Mouse (Mus musculus): ENCODE results near the gene Bcl7a. TPM values are rescaled to one million over a fixed set of nuclear protein-coding genes. Genes with fewer than 3 reads are reported as not detected.

Gene Bcl7a
- polyA plus RNA-seq, 1 experiment from 2014 or later: 56.7 TPM

- H3K4me2 ChIP-seq (ENCODE audit: low read depth): no peak overlapping the region
- H3K4me1 ChIP-seq (ENCODE audit: control insufficient read depth, insufficient read depth, low read length): no peaks in the 10 kb centered on the region; the same call in 1 of the 2 replicates
- WGBS: 88% methylated on average over 4 of the region's 4 CpGs
- H3K9me3 ChIP-seq (ENCODE audit: control insufficient read depth, low read length): no peaks in the 10 kb centered on the region
- DNase-seq (ENCODE audit: low spot score): no peak
- no peak overlapping the region for H3K27ac ChIP-seq (ENCODE audit: low read depth, low read length)
- H3K27me3 ChIP-seq (ENCODE audit: control insufficient read depth, insufficient read depth, low read length): no peaks in the 10 kb centered on the region
- H3K4me3 ChIP-seq (ENCODE audit: low read depth, low read length): no peak overlapping the region
- H3K36me3 ChIP-seq (ENCODE audit: control insufficient read depth, insufficient read depth, low read length): no peaks in the 10 kb centered on the region
- no peak overlapping the region for H3K9ac ChIP-seq (ENCODE audit: low read length)
- ATAC-seq (ENCODE audit: insufficient read depth, low FRiP score, low TSS enrichment): no peak
Measured at GRCm38 (mm10) chr5:123412193-123412592, 68.6 kb downstream of the Bcl7a start.

DNA sequence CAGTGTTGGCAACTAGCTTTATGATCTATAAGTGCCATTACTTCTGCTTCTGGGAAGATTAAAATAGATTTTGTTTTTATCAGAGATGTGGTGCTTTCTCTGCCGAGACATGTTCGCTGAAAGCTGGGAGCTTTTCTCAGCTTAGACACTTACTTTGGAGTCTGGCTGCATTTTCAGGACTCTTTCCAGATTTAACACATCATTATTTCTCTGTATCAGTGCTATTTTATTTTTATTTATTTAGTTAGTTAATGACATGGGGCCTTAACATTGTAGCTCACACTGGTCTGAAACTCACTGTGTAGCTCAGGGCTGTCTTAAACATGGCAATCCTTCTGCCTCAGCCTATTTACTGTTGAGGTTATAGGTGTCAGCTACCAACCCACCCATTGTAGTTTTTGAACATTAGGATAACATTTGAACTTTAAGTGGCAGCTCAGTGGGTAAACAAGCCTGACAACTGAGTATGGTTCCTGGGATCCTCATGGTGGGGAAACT lies 70.3 kb downstream of the Bcl7a start:
- WGBS: 93% methylated on average over 2 of the region's 2 CpGs
- ATAC-seq (ENCODE audit: insufficient read depth, low FRiP score, low TSS enrichment) (no peak), DNase-seq (ENCODE audit: low spot score) (no peak)
- H3K4me1 ChIP-seq (ENCODE audit: control insufficient read depth, insufficient read depth, low read length): no peaks in the 10 kb centered on the region; the same call in 1 of the 2 replicates
- H3K9me3 ChIP-seq (ENCODE audit: control insufficient read depth, low read length): no peaks in the 10 kb centered on the region
- no peak overlapping the region for H3K27ac ChIP-seq (ENCODE audit: low read depth, low read length)
- no peaks in the 10 kb centered on the region for H3K36me3 ChIP-seq (ENCODE audit: control insufficient read depth, insufficient read depth, low read length)
- H3K27me3 ChIP-seq (ENCODE audit: control insufficient read depth, insufficient read depth, low read length): no peaks in the 10 kb centered on the region
- H3K4me2 ChIP-seq (ENCODE audit: low read depth): no peak overlapping the region
- H3K4me3 ChIP-seq (ENCODE audit: low read depth, low read length): no peak overlapping the region
- no peak overlapping the region for H3K9ac ChIP-seq (ENCODE audit: low read length)

DNA sequence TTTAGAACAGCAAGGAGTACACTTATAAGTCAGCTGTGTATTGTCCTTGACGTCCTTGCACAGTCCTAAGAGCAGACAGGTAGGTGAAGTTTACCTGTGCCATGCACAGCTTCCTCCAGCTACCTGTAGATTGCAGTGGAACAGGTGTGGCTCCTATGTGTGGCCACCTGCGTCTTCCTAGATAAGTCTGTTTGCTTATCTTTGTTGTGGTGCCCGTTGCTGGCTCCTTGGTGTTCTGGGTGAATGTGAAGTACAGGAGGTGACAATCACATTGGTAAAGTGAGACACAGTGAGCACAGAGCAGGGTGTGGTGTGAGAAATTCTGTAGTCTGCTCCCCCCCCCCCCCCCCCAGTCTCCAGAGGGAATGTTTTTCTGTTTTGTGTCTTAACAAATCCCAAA lies 72.5 kb downstream of the Bcl7a start:
- Histone ChIP-seq H3K4me2 (ENCODE audit: low read depth) (no peak overlapping the region), H3K9me3 (ENCODE audit: control insufficient read depth, low read length) (no peaks in the 10 kb centered on the region), H3K4me3 (ENCODE audit: low read depth, low read length) (no peak overlapping the region), H3K36me3 (ENCODE audit: control insufficient read depth, insufficient read depth, low read length) (no peaks in the 10 kb centered on the region), H3K27me3 (ENCODE audit: control insufficient read depth, insufficient read depth, low read length) (no peaks in the 10 kb centered on the region), H3K4me1 (ENCODE audit: control insufficient read depth, insufficient read depth, low read length) (no peaks in the 10 kb centered on the region; the same call in none of the 2 replicates), H3K9ac (ENCODE audit: low read length) (no peak overlapping the region), H3K27ac (ENCODE audit: low read depth, low read length) (no peak overlapping the region)
- DNase-seq (ENCODE audit: low spot score): no peak
- WGBS: 81% methylated on average over 3 of the region's 3 CpGs
- no peak for ATAC-seq (ENCODE audit: insufficient read depth, low FRiP score, low TSS enrichment)

DNA sequence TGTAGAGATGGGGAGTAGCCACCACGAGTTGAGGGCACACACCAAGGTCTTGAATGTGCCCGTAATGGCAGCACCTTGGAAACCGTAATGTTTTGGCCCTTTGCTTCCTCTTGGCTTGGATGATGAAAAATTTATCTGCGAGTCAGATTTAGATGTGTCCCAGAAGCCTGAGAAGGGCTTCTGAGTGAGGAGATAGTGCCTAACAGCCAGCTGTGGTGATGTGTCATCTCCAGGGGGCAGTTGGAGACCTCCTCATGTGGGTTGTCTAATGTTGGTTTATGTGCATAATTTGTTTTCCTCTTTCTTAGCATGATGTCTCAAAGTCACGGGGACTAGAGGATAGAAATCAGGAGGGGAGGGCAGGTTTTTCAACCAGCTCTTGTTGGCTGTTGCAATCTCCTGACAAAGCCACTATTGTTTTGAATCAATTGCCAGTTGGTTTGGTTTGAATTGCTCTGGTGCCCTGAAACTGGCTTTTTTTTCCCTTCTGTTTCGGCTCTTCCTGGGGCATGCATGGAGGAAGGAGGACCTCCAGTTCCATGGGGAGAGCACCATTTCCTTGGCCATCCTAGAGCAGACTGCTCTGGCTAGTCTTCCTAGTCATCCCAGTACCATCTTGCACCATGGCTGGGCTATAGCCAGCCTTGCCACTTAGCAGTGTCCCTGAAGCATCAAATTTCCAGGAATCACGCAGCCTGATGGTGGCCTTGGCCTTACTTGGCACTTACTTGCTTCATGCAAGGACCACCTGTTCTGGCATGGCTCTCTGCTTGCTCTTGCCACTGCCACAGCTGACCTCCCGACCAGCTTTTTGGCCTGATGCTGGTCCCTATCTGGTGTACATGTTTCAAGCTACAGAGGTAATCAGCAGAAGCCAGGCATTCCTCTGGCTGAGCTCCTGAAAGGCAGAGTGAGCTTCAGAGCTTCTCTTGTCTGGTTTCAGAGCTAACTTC lies 73.2 kb downstream of the Bcl7a start:
- Histone ChIP-seq H3K36me3 (ENCODE audit: control insufficient read depth, insufficient read depth, low read length) (no peaks in the 10 kb centered on the region), H3K27ac (ENCODE audit: low read depth, low read length) (no peak overlapping the region), H3K4me1 (ENCODE audit: control insufficient read depth, insufficient read depth, low read length) (no peaks in the 10 kb centered on the region; the same call in none of the 2 replicates), H3K4me2 (ENCODE audit: low read depth) (no peak overlapping the region), H3K27me3 (ENCODE audit: control insufficient read depth, insufficient read depth, low read length) (no peaks in the 10 kb centered on the region), H3K9me3 (ENCODE audit: control insufficient read depth, low read length) (no peaks in the 10 kb centered on the region), H3K4me3 (ENCODE audit: low read depth, low read length) (no peak overlapping the region), H3K9ac (ENCODE audit: low read length) (no peak overlapping the region)
- DNase-seq (ENCODE audit: low spot score) (no peak), ATAC-seq (ENCODE audit: insufficient read depth, low FRiP score, low TSS enrichment) (no peak)
- WGBS: 66% methylated on average over 8 of the region's 8 CpGs

DNA sequence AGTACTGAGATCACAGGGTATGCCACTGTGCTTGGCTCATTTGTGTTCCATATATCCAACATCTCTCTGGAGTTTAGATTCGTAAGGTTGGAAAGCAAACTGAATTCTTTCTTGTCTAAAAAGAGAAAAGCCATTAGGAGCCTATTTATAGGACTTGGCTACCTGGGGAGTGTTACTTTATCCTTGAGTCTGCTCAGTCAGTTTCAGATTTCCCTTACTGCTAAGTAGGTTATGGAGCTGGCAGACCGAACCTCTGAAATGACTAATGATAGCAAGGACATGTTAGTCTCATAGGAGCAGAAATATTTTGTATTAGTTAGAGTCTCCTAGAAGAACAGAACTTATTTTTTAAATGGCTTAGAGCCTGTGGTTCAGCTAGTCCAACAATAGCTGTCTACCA lies 80.3 kb downstream of the Bcl7a start:
- Histone ChIP-seq H3K9me3 (ENCODE audit: control insufficient read depth, low read length) (no peaks in the 10 kb centered on the region), H3K9ac (ENCODE audit: low read length) (no peak overlapping the region), H3K4me2 (ENCODE audit: low read depth) (no peak overlapping the region), H3K27me3 (ENCODE audit: control insufficient read depth, insufficient read depth, low read length) (no peaks in the 10 kb centered on the region), H3K27ac (ENCODE audit: low read depth, low read length) (no peak overlapping the region), H3K4me1 (ENCODE audit: control insufficient read depth, insufficient read depth, low read length) (no peaks in the 10 kb centered on the region; the same call in 1 of the 2 replicates), H3K36me3 (ENCODE audit: control insufficient read depth, insufficient read depth, low read length) (no peaks in the 10 kb centered on the region), H3K4me3 (ENCODE audit: low read depth, low read length) (no peak overlapping the region)
- 68% methylated on average over 2 of the region's 2 CpGs for WGBS
- ATAC-seq (ENCODE audit: insufficient read depth, low FRiP score, low TSS enrichment): no peak
- no peak for DNase-seq (ENCODE audit: low spot score)

Other genes starting within 250 kb of the Bcl7a start
- 1.6 and 2.6 TPM in 2 replicates for gene Rhof, start 211.1 kb upstream of the Bcl7a start, polyA plus RNA-seq (2014; fragmentation: Nextera tagmentation; extraction: Ambion mirVana)
- gene Setd1b, start 201.6 kb upstream of the Bcl7a start, polyA plus RNA-seq (2014; fragmentation: Nextera tagmentation; extraction: Ambion mirVana): 10.9 and 12.2 TPM in 2 replicates
- 68.3 and 69.0 TPM in 2 replicates for gene Psmd9, start 174.4 kb upstream of the Bcl7a start, polyA plus RNA-seq (2014; fragmentation: Nextera tagmentation; extraction: Ambion mirVana)
- gene Hpd, start 161.1 kb upstream of the Bcl7a start, polyA plus RNA-seq (2014; fragmentation: Nextera tagmentation; extraction: Ambion mirVana): not detected in 2 replicates
- gene Wdr66, start 91.7 kb upstream of the Bcl7a start, polyA plus RNA-seq (2014; fragmentation: Nextera tagmentation; extraction: Ambion mirVana): 11.9 and 13.8 TPM in 2 replicates
- gene Mlxip, start 51.0 kb downstream of the Bcl7a start, polyA plus RNA-seq (2014; fragmentation: Nextera tagmentation; extraction: Ambion mirVana): 22.6 TPM in 2 replicates
- not detected in 2 replicates for gene Lrrc43, start 145.5 kb downstream of the Bcl7a start, polyA plus RNA-seq (2014; fragmentation: Nextera tagmentation; extraction: Ambion mirVana)
- not detected in 2 replicates for gene Il31, start 145.7 kb downstream of the Bcl7a start, polyA plus RNA-seq (2014; fragmentation: Nextera tagmentation; extraction: Ambion mirVana)
- 1.4 and 1.5 TPM in 2 replicates for gene B3gnt4, start 166.6 kb downstream of the Bcl7a start, polyA plus RNA-seq (2014; fragmentation: Nextera tagmentation; extraction: Ambion mirVana)
- 142 and 143 TPM in 2 replicates for gene Diablo, start 180.3 kb downstream of the Bcl7a start, polyA plus RNA-seq (2014; fragmentation: Nextera tagmentation; extraction: Ambion mirVana)
- gene Gm49027, start 181.7 kb downstream of the Bcl7a start, polyA plus RNA-seq (2014; fragmentation: Nextera tagmentation; extraction: Ambion mirVana): 0.27 TPM in 1 of 2 replicates, not detected in the other
- 38.8 and 39.7 TPM in 2 replicates for gene Vps33a, start 229.2 kb downstream of the Bcl7a start, polyA plus RNA-seq (2014; fragmentation: Nextera tagmentation; extraction: Ambion mirVana)

All from neural tube, embryonic 11.5 days (tissue).